Mouse (Mus musculus): Measurements from ENCODE around the gene Olfr1022. TPM values are rescaled to one million over a fixed set of nuclear protein-coding genes. Genes with fewer than 3 reads are reported as not detected.

Olfr1022 gene
- not detected in 2 replicates for polyA plus RNA-seq (2014; fragmentation: Nextera tagmentation; extraction: Ambion mirVana)

DNA sequence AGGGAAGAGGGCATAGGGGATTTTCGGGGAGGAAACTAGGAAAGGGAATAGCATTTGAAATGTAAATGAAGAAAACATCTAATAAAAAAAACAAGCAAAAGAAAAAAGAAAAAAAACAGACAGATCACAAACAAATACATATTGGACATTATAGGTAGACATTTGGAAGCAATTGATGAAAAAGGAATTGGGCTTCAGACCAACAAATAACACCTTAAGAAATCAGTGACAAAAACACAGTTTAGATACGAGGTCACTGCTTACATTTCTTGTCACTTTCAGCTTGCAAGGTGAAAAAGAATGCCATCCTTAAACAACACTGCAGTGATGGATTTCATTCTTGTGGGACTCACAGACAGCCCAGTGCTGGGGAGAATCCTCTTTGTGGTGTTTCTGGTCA is at the start of gene Olfr1022:
Gene Olfr1022 (plus strand): TSS at position 301 of the 400 bp plus-strand sequence.
- no peak within 1 kb of the TSS for H3K9ac ChIP-seq
- DNase-seq (ENCODE audit: low spot score) (no peak), ATAC-seq (ENCODE audit: low FRiP score) (no peak)
- no peak within 1 kb of the TSS for H3K4me3 ChIP-seq (replicated peaks; ENCODE audit: low read length)
- no peak within 1 kb of the TSS for H3K4me2 ChIP-seq (replicated peaks)
- H3K9me3 ChIP-seq (ENCODE audit: control insufficient read depth, low read length): no peaks in the 10 kb centered on the region
- H3K27me3 ChIP-seq (ENCODE audit: control insufficient read depth, insufficient read depth, low read length): no peaks in the 10 kb centered on the region
- no peaks in the 10 kb centered on the region for H3K36me3 ChIP-seq (replicated peaks; ENCODE audit: control insufficient read depth, insufficient read depth)
- H3K27ac ChIP-seq: no peak within 1 kb of the TSS
- 53% methylated on average over 2 of the region's 2 CpGs for WGBS
- no peaks in the 10 kb centered on the region for H3K4me1 ChIP-seq (replicated peaks; ENCODE audit: control insufficient read depth, insufficient read depth, low read length)

DNA sequence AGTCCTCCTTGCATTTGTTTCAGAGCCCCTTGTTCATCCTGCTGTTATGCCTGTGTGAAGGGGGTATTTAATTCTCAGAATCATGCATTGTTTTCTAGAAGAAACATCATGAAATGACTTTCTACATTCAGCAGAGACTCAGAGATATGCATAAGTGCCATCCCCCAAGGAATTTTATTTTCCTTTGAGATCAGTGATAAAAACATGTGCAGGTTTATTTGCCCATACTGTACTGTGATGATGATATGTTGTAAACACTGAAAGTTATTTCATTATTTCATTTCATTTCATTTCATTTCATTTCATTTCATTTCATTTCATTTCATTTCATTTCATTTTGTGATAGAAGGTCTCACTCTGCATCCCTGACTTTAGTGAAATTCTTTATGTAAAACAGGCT is 23.0 kb upstream of the Olfr1022 start, which contains the start of gene Olfr1019:
Gene Olfr1019 (minus strand): TSS at position 101 of the 400 bp plus-strand sequence.
- Histone ChIP-seq H3K4me3 (replicated peaks; ENCODE audit: low read length) (no peak within 1 kb of the TSS), H3K36me3 (replicated peaks; ENCODE audit: control insufficient read depth, insufficient read depth) (no peaks in the 10 kb centered on the region), H3K9me3 (ENCODE audit: control insufficient read depth, low read length) (no peaks in the 10 kb centered on the region), H3K4me2 (replicated peaks) (no peak within 1 kb of the TSS), H3K9ac (no peak within 1 kb of the TSS), H3K4me1 (replicated peaks; ENCODE audit: control insufficient read depth, insufficient read depth, low read length) (no peaks in the 10 kb centered on the region), H3K27ac (no peak within 1 kb of the TSS), H3K27me3 (ENCODE audit: control insufficient read depth, insufficient read depth, low read length) (no peaks in the 10 kb centered on the region)
- DNase-seq (ENCODE audit: low spot score) (no peak), ATAC-seq (ENCODE audit: low FRiP score) (no peak)

DNA sequence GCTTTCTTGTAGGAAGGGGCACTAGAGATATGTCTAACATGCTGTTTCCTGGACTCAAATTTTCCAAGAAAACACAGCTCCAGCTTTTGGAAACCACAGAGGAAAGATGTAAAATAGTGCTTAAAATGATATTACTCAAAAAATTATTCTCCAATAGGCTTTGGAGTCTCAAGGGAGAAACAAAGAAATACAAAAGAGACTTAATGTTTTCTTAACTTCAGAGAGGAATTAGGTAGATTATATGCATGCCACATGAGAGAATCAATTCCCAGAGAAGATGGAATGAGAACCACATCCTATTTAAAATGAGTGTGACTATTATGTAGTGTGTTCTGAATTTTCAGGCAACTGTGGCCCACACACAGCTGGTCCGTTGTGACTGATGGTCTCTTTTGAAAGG is 21.7 kb upstream of the Olfr1022 start, which contains the start of gene Olfr1020:
Gene Olfr1020 (plus strand): TSS at position 301 of the 400 bp plus-strand sequence.
- WGBS: 79% methylated on average over 1 of the region's 1 CpGs
- H3K27me3 ChIP-seq (ENCODE audit: control insufficient read depth, insufficient read depth, low read length): no peaks in the 10 kb centered on the region

DNA sequence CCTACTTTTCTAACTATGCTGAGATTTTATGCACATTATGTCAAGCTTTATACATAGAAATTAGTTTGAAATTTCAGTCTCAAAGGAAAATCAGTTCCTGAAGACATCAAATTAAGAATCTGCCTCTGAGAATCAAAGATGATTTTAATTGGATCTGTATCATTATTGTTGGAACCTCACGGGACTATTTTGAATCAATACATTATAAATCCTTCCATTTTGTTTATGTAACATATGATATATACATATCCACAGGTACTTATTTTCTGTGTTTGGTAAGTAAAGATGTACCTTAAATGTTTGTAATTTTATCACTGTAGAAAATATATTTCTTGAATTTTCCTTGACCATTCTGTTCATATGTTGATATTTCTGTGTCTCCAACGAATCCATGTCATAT is 16.9 kb downstream of the Olfr1022 start, which contains the start of gene Olfr1023:
Gene Olfr1023 (plus strand): TSS at position 301 of the 400 bp plus-strand sequence.
- no peak for ATAC-seq (ENCODE audit: low FRiP score)
- H3K27ac ChIP-seq: no peak within 1 kb of the TSS
- no peaks in the 10 kb centered on the region for H3K4me1 ChIP-seq (replicated peaks; ENCODE audit: control insufficient read depth, insufficient read depth, low read length)
- no peak within 1 kb of the TSS for H3K9ac ChIP-seq
- WGBS: 74% methylated on average over 2 of the region's 2 CpGs
- H3K9me3 ChIP-seq (ENCODE audit: control insufficient read depth, low read length): no peaks in the 10 kb centered on the region
- H3K36me3 ChIP-seq (replicated peaks; ENCODE audit: control insufficient read depth, insufficient read depth): no peaks in the 10 kb centered on the region
- H3K27me3 ChIP-seq (ENCODE audit: control insufficient read depth, insufficient read depth, low read length): no peaks in the 10 kb centered on the region
- H3K4me2 ChIP-seq (replicated peaks): no peak within 1 kb of the TSS
- H3K4me3 ChIP-seq (replicated peaks; ENCODE audit: low read length): no peak within 1 kb of the TSS
- no peak for DNase-seq (ENCODE audit: low spot score)

More for the DNA sequence above, 21.7 kb upstream of the Olfr1022 start, which contains the start of gene Olfr1020:
- Histone ChIP-seq H3K4me3 (replicated peaks; ENCODE audit: low read length) (no peak within 1 kb of the TSS), H3K4me2 (replicated peaks) (no peak within 1 kb of the TSS), H3K9me3 (ENCODE audit: control insufficient read depth, low read length) (no peaks in the 10 kb centered on the region), H3K36me3 (replicated peaks; ENCODE audit: control insufficient read depth, insufficient read depth) (no peaks in the 10 kb centered on the region), H3K27ac (no peak within 1 kb of the TSS), H3K9ac (no peak within 1 kb of the TSS), H3K4me1 (replicated peaks; ENCODE audit: control insufficient read depth, insufficient read depth, low read length) (no peaks in the 10 kb centered on the region)
- ATAC-seq (ENCODE audit: low FRiP score) (no peak), DNase-seq (ENCODE audit: low spot score) (no peak)

DNA sequence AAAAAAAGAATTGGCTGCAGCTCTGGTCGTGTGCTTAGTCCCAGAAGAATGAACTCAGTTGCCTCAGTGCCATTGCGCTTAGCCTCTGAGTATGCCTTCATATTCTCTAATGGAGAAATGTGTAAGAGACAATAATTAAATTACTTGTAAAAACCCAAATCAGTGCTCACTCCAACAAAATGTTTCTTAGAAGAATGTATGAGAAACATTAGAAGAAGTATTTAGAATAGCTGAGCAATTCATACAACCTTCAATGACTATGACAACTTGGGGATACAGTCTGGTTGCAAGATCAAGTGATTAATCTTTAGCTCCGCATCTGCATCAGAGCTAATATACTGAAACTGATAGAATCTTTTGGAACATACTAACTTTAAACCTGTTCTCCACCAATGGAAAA is 36.6 kb downstream of the Olfr1022 start, which contains the start of gene Olfr1024:
Gene Olfr1024 (minus strand): TSS at position 101 of the 400 bp plus-strand sequence.
- 87% methylated on average over 3 of the region's 3 CpGs for WGBS
- no peak within 1 kb of the TSS for H3K4me2 ChIP-seq (replicated peaks)
- H3K4me1 ChIP-seq (replicated peaks; ENCODE audit: control insufficient read depth, insufficient read depth, low read length): no peaks in the 10 kb centered on the region
- ATAC-seq (ENCODE audit: low FRiP score) (no peak), DNase-seq (ENCODE audit: low spot score) (no peak)
- no peaks in the 10 kb centered on the region for H3K36me3 ChIP-seq (replicated peaks; ENCODE audit: control insufficient read depth, insufficient read depth)
- no peak within 1 kb of the TSS for H3K9ac ChIP-seq
- no peaks in the 10 kb centered on the region for H3K27me3 ChIP-seq (ENCODE audit: control insufficient read depth, insufficient read depth, low read length)
- H3K27ac ChIP-seq: no peak within 1 kb of the TSS
- no peak within 1 kb of the TSS for H3K4me3 ChIP-seq (replicated peaks; ENCODE audit: low read length)
- H3K9me3 ChIP-seq (ENCODE audit: control insufficient read depth, low read length): peaks cover under 1% of the 10 kb centered on the region; the same call in 1 of the 2 replicates

DNA sequence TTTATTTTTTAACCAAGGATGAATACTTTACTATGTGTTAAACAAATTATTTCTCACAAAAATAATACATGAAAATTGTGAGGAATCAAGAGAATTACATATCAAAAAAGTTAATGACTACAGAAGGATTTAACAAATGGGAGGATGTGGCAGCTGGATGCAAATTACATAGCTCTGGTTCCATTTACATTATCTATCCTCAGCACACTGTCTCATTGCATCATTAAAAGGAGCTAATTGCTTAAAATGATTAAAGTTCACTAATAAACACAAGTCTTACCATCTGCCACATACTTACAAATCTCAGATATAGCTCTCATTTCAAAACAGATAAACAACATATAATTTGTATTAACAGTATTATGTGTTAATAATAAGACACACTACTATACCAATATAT is 44.8 kb downstream of the Olfr1022 start:
- no peaks in the 10 kb centered on the region for H3K27me3 ChIP-seq (ENCODE audit: control insufficient read depth, insufficient read depth, low read length)
- H3K4me2 ChIP-seq (replicated peaks): no peak overlapping the region
- no peak overlapping the region for H3K4me3 ChIP-seq (replicated peaks; ENCODE audit: low read length)
- no peaks in the 10 kb centered on the region for H3K9me3 ChIP-seq (ENCODE audit: control insufficient read depth, low read length)
- DNase-seq (ENCODE audit: low spot score): no peak
- H3K36me3 ChIP-seq (replicated peaks; ENCODE audit: control insufficient read depth, insufficient read depth): no peaks in the 10 kb centered on the region
- no peak overlapping the region for H3K9ac ChIP-seq
- no peaks in the 10 kb centered on the region for H3K4me1 ChIP-seq (replicated peaks; ENCODE audit: control insufficient read depth, insufficient read depth, low read length)
- H3K27ac ChIP-seq: no peak overlapping the region
- ATAC-seq (ENCODE audit: low FRiP score): no peak

DNA sequence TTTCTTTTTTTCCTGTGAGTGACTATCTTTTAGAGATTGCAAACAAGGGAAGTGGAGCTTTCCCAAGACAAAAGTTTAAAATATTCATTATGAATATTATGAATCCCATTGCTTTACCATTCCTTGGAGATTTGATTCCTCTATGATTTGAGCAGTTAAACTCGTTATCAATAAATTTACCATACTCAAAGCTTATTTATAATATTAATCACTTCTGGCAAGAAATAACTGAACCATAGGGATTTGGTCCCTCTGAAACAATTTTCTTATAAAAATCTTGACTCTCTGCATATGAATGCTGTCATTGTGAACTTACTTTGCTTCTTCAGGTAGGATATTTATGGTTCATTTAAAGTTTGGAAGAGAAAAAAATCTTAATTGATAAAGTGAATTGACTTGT is 46.5 kb downstream of the Olfr1022 start, which contains the start of gene Olfr1025-ps1:
Gene Olfr1025-ps1 (plus strand): TSS at position 301 of the 400 bp plus-strand sequence.
- no peaks in the 10 kb centered on the region for H3K9me3 ChIP-seq (ENCODE audit: control insufficient read depth, low read length)
- H3K4me3 ChIP-seq (replicated peaks; ENCODE audit: low read length): no peak within 1 kb of the TSS
- H3K9ac ChIP-seq: no peak within 1 kb of the TSS
- 69% methylated on average over 1 of the region's 1 CpGs for WGBS
- no peak within 1 kb of the TSS for H3K27ac ChIP-seq
- ATAC-seq (ENCODE audit: low FRiP score) (no peak), DNase-seq (ENCODE audit: low spot score) (no peak)
- no peaks in the 10 kb centered on the region for H3K27me3 ChIP-seq (ENCODE audit: control insufficient read depth, insufficient read depth, low read length)
- no peaks in the 10 kb centered on the region for H3K36me3 ChIP-seq (replicated peaks; ENCODE audit: control insufficient read depth, insufficient read depth)
- no peak within 1 kb of the TSS for H3K4me2 ChIP-seq (replicated peaks)
- no peaks in the 10 kb centered on the region for H3K4me1 ChIP-seq (replicated peaks; ENCODE audit: control insufficient read depth, insufficient read depth, low read length)

Other genes starting within 250 kb of the Olfr1022 start
- not detected in 2 replicates for gene Olfr1002, start 217.9 kb upstream of the Olfr1022 start, polyA plus RNA-seq (2014; fragmentation: Nextera tagmentation; extraction: Ambion mirVana)
- gene Olfr154, start 204.1 kb upstream of the Olfr1022 start, polyA plus RNA-seq (2014; fragmentation: Nextera tagmentation; extraction: Ambion mirVana): not detected in 2 replicates
- gene Olfr1006, start 189.8 kb upstream of the Olfr1022 start, polyA plus RNA-seq (2014; fragmentation: Nextera tagmentation; extraction: Ambion mirVana): not detected in 2 replicates
- gene Olfr1008, start 179.2 kb upstream of the Olfr1022 start, polyA plus RNA-seq (2014; fragmentation: Nextera tagmentation; extraction: Ambion mirVana): not detected in 2 replicates
- gene Olfr1009, start 153.2 kb upstream of the Olfr1022 start, polyA plus RNA-seq (2014; fragmentation: Nextera tagmentation; extraction: Ambion mirVana): not detected in 2 replicates
- gene Olfr1012, start 105.8 kb upstream of the Olfr1022 start, polyA plus RNA-seq (2014; fragmentation: Nextera tagmentation; extraction: Ambion mirVana): not detected in 2 replicates
- gene Olfr1013, start 101.5 kb upstream of the Olfr1022 start, polyA plus RNA-seq (2014; fragmentation: Nextera tagmentation; extraction: Ambion mirVana): not detected in 2 replicates
- not detected in 2 replicates for gene Olfr1014, start 95.9 kb upstream of the Olfr1022 start, polyA plus RNA-seq (2014; fragmentation: Nextera tagmentation; extraction: Ambion mirVana)
- gene Olfr1015, start 86.6 kb upstream of the Olfr1022 start, polyA plus RNA-seq (2014; fragmentation: Nextera tagmentation; extraction: Ambion mirVana): not detected in 2 replicates
- not detected in 2 replicates for gene Olfr1016, start 66.0 kb upstream of the Olfr1022 start, polyA plus RNA-seq (2014; fragmentation: Nextera tagmentation; extraction: Ambion mirVana)
- gene Olfr1018, start 50.1 kb upstream of the Olfr1022 start, polyA plus RNA-seq (2014; fragmentation: Nextera tagmentation; extraction: Ambion mirVana): not detected in 2 replicates
- not detected in 2 replicates for gene Olfr1019, start 23.1 kb upstream of the Olfr1022 start, polyA plus RNA-seq (2014; fragmentation: Nextera tagmentation; extraction: Ambion mirVana)
- gene Olfr1020, start 21.6 kb upstream of the Olfr1022 start, polyA plus RNA-seq (2014; fragmentation: Nextera tagmentation; extraction: Ambion mirVana): not detected in 2 replicates
- not detected in 2 replicates for gene Olfr1023, start 17.0 kb downstream of the Olfr1022 start, polyA plus RNA-seq (2014; fragmentation: Nextera tagmentation; extraction: Ambion mirVana)
- gene Olfr1024, start 36.5 kb downstream of the Olfr1022 start, polyA plus RNA-seq (2014; fragmentation: Nextera tagmentation; extraction: Ambion mirVana): not detected in 2 replicates
- not detected in 2 replicates for gene Olfr1025-ps1, start 46.6 kb downstream of the Olfr1022 start, polyA plus RNA-seq (2014; fragmentation: Nextera tagmentation; extraction: Ambion mirVana)
- gene Olfr1026, start 53.0 kb downstream of the Olfr1022 start, polyA plus RNA-seq (2014; fragmentation: Nextera tagmentation; extraction: Ambion mirVana): not detected in 2 replicates
- gene Olfr1028, start 81.8 kb downstream of the Olfr1022 start, polyA plus RNA-seq (2014; fragmentation: Nextera tagmentation; extraction: Ambion mirVana): not detected in 2 replicates
- not detected in 2 replicates for gene Olfr1029, start 105.3 kb downstream of the Olfr1022 start, polyA plus RNA-seq (2014; fragmentation: Nextera tagmentation; extraction: Ambion mirVana)
- gene Olfr1030, start 110.7 kb downstream of the Olfr1022 start, polyA plus RNA-seq (2014; fragmentation: Nextera tagmentation; extraction: Ambion mirVana): not detected in 2 replicates
- not detected in 2 replicates for gene Olfr1031, start 121.7 kb downstream of the Olfr1022 start, polyA plus RNA-seq (2014; fragmentation: Nextera tagmentation; extraction: Ambion mirVana)
- not detected in 2 replicates for gene Olfr1032, start 136.9 kb downstream of the Olfr1022 start, polyA plus RNA-seq (2014; fragmentation: Nextera tagmentation; extraction: Ambion mirVana)
- 0.22 TPM in 1 of 2 replicates, not detected in the other for gene Olfr1033, start 152.0 kb downstream of the Olfr1022 start, polyA plus RNA-seq (2014; fragmentation: Nextera tagmentation; extraction: Ambion mirVana)
- not detected in 2 replicates for gene Olfr1034, start 177.3 kb downstream of the Olfr1022 start, polyA plus RNA-seq (2014; fragmentation: Nextera tagmentation; extraction: Ambion mirVana)
- not detected in 2 replicates for gene Olfr1036, start 205.4 kb downstream of the Olfr1022 start, polyA plus RNA-seq (2014; fragmentation: Nextera tagmentation; extraction: Ambion mirVana)
- not detected in 2 replicates for gene Olfr1037, start 218.8 kb downstream of the Olfr1022 start, polyA plus RNA-seq (2014; fragmentation: Nextera tagmentation; extraction: Ambion mirVana)